Mouse (Mus musculus) stomach, postnatal 0 days (tissue): ENCODE data around the gene Upk2.

ENCODE experiments used
- CTCF ChIP-seq: IDR thresholded peaks from 2 replicates; pipeline ENCODE4 v1.5.1; 2016; ENCODE audit warnings: antibody characterized with exemption, low read depth, mild to moderate bottlenecking, moderate library complexity
- EP300 ChIP-seq: optimal IDR thresholded peaks from 2 replicates; pipeline ENCODE3; 2016; ENCODE audit warnings: antibody characterized with exemption

DNA sequence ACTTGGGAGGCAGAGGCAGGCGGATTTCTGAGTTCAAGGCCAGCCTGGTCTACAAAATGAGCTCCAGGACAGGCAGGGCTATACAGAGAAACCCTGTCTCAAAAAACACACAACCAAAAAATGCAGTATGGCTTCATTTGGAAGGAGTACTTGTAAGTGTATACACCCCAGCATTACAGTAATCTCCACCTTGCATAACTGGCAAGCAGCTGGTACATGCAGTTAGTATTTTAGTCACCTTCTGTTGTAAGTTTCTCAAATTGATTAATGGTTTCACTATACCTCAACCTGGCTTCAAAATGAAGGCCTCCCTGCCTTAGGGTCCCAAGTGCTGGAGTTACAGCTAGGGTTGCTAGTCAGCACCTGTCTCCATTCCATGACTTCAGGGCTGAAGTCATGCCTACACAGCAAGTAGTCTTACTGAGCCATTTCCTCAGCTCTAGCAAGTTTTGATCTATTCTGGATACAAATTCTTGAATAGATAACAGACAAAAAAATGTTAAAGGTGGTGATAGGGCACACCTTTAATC, 43.1 kb downstream of the Upk2 start:
- TF ChIP-seq CTCF: no peak
- no peak for TF ChIP-seq EP300
